Mouse (Mus musculus) testis, adult 2 months (tissue): ENCODE results near the gene Nars2. TPM values are rescaled to one million over a fixed set of nuclear protein-coding genes. Genes with fewer than 3 reads are reported as not detected.

Experiments used
- H3K27ac ChIP-seq: fragments of 200-500 bp; 2 replicates; pipeline ENCODE4 v1.5.1; 2012; ENCODE audit warnings: low read depth, low read length; ENCODE audit not compliant: control insufficient read depth, insufficient read depth
- H3K27me3 ChIP-seq: fragments of 200-500 bp; 2 replicates; pipeline ENCODE4 v1.6.1; 2012; ENCODE audit warnings: mild to moderate bottlenecking, low read length, moderate library complexity; ENCODE audit not compliant: control insufficient read depth, insufficient read depth
- H3K36me3 ChIP-seq: fragments of 200-500 bp; 2 replicates; pipeline ENCODE4 v1.6.1; 2012; ENCODE audit warnings: mild to moderate bottlenecking, low read length; ENCODE audit not compliant: control insufficient read depth, insufficient read depth
- H3K4me1 ChIP-seq: fragments of 200-500 bp; 2 replicates; pipeline ENCODE4 v1.6.1; 2012; ENCODE audit warnings: low read length; ENCODE audit not compliant: control insufficient read depth, insufficient read depth
- H3K4me3 ChIP-seq: fragments of 200-500 bp; 2 replicates; pipeline ENCODE4 v1.5.1; 2012; ENCODE audit warnings: low read depth, mild to moderate bottlenecking, low read length, moderate library complexity, mixed read lengths; ENCODE audit not compliant: control insufficient read depth
- CTCF ChIP-seq: fragments of 200-500 bp; IDR thresholded peaks from 2 replicates; pipeline ENCODE4 v1.5.1; 2012; ENCODE audit warnings: low read depth, mild to moderate bottlenecking, inconsistent platforms, low read length, moderate library complexity; ENCODE audit not compliant: control insufficient read depth, insufficient read depth, insufficient replicate concordance
- POLR2A ChIP-seq: fragments of 200-500 bp; IDR thresholded peaks from 2 replicates; pipeline ENCODE4 v1.6.1; 2012; ENCODE audit warnings: low read depth, mild to moderate bottlenecking, inconsistent platforms, low read length, moderate library complexity; ENCODE audit not compliant: control insufficient read depth
- polyA plus RNA-seq: library from polyadenylated mRNA; depleted of rRNA; stranded (reverse); fragments of >200 nt; gene quantifications from 2 replicates; pipeline ENCODE4 v1.2.3, GENCODE M21; 2012

Gene Nars2
- polyA plus RNA-seq, 1 experiment, result 4.5 TPM

DNA sequence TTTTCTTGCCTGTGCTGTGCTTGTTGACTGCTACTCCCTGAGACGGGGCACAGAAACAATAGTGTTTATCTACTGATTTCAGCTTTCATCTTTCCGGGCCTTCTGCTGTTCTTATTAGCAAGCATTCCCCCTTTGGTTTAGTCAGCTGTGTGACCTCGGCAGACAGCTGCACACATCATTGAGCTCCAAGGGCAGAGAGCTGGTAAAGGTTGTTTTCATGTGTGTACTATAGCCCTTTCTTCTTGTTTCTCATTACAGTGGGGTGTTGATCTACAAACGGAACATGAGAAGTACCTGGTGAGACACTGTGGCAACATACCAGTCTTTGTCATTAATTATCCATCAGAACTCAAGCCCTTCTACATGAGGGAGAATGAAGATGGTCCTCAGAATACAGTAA is 88.3 kb downstream of the Nars2 start:
- peaks cover 3% of the 10 kb centered on the region; the same call in 1 of the 2 replicates for H3K4me1 ChIP-seq

DNA sequence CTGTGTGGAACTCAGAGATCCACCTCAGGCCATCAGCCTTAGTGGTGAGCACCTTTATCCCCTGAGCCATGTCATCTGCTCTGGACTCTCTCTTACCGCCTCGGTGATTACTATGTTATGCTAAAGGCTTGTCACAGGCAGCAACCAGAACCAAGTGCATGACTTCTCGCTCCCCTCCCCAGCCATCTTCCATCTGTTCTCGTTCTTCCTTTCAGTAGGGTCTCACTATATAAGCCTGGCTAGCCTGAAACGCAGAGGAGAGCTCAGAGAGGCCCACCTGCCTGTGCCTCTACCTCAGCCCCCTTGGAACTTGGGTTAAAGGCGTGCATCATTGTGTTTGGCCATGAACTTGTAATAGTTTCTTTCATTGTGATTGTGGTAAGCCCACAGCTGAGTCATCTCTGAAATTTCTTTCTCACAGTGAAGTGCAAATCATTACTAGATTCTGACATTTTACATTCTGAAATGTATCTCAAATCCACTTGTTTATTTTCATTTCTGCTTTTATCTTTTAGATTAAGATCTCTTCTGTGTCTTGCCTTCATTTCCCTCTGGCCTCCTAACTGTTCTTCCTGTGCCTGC is 90.7 kb downstream of the Nars2 start:
- H3K4me1 ChIP-seq, result peaks cover 3% of the 10 kb centered on the region; the same call in 1 of the 2 replicates
- H3K27ac ChIP-seq, result no peak overlapping the region
- H3K4me3 ChIP-seq, result no peak overlapping the region
- no peaks in the 10 kb centered on the region for H3K36me3 ChIP-seq
- H3K27me3 ChIP-seq, result no peaks in the 10 kb centered on the region
- TF ChIP-seq CTCF, result no peak
- TF ChIP-seq POLR2A, result no peak

More for the DNA sequence above, 88.3 kb downstream of the Nars2 start:
- TF ChIP-seq POLR2A, result no peak
- no peak for TF ChIP-seq CTCF
- H3K36me3 ChIP-seq, result no peaks in the 10 kb centered on the region
- no peak overlapping the region for H3K27ac ChIP-seq
- H3K4me3 ChIP-seq, result no peak overlapping the region
- H3K27me3 ChIP-seq, result no peaks in the 10 kb centered on the region

DNA sequence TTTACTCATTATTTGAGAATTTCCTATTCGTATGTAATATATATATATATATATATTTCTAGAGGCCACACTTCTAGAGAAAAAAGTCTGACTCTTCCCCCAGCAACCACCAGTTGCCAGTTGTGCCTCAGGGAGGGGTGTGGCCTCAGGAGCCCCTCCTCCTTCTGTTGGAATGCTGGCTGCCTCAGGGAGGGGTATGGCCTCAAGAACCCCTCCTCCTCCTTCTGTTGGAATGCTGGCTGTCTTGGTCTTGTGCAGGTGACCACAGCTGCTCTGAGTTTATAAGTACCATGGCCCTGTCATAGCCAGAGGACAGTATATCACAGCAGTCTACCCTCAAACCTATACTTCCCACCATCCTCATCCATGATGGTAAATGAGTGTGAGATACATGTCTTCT is 91.7 kb downstream of the Nars2 start:
- Histone ChIP-seq H3K27me3 (no peaks in the 10 kb centered on the region), H3K27ac (no peak overlapping the region; the same call in 1 of the 2 replicates), H3K4me1 (peaks cover 3% of the 10 kb centered on the region; the same call in 1 of the 2 replicates), H3K36me3 (no peaks in the 10 kb centered on the region), H3K4me3 (no peak overlapping the region)
- TF ChIP-seq CTCF (no peak), POLR2A (no peak)

DNA sequence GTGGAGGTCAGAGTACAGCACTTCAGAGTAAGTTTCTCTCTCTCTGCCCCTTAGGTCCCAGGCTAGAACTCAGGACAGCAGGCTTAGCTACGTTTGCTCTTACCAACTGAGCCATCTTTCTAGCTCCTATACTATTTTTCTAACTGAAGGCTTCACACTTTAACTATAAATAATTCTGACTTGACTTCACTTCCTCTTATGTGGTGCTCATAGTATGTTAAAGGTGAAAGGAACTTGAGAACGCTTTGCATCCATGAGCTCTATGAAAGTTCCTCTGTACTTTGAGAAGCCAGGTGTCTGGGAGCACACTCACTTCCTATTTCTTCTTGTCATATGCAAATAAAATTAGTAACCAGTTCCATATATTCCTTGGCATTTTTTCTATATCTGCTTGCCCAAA is 109.7 kb downstream of the Nars2 start:
- Histone ChIP-seq H3K4me3 (no peak overlapping the region), H3K4me1 (no peaks in the 10 kb centered on the region), H3K36me3 (no peaks in the 10 kb centered on the region), H3K27ac (no peak overlapping the region), H3K27me3 (no peaks in the 10 kb centered on the region)
- TF ChIP-seq CTCF, result no peak
- TF ChIP-seq POLR2A, result no peak

DNA sequence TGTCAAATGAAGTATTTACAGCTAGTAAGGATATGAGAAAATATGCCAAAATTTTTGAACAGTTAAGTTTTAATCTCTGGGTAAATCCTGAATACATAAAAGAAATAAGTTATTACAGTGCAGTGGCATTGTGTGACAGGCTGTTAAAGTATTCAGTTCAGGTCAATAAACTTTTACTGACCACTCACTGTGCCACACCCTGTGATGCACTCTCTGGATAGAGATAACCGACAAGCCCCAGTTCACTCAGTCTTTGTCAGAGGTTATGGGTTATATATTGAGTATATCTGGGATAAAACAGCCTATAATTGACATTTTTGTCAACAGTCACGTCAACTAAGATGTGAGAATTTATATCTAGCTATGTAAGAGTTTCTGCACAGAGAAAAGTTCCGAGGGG is 120.2 kb downstream of the Nars2 start:
- TF ChIP-seq POLR2A (no peak), CTCF (no peak)
- Histone ChIP-seq H3K4me1 (no peaks in the 10 kb centered on the region; the same call in 1 of the 2 replicates), H3K36me3 (no peaks in the 10 kb centered on the region), H3K27ac (no peak overlapping the region), H3K27me3 (no peaks in the 10 kb centered on the region), H3K4me3 (no peak overlapping the region)

DNA sequence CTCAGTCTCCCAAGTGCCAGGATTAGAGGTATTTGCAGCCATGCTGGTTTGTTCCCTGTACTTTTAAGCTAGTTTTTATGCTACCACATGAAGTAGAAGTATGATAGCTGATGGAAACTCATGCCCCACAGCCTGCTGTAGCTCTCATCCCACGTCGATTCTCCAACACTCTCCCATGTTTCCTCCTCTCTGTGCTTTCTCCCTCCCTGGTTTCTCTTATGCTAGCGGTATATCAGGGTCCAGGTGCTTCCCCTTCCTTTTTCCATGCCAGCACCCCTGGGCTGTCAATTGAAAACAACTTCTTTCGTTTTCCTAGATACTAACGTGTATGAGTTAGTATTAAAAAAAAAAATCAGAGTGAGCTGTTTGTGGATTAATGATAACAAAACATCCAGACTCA is 120.8 kb downstream of the Nars2 start:
- Histone ChIP-seq H3K4me1 (no peaks in the 10 kb centered on the region; the same call in 1 of the 2 replicates), H3K27ac (no peak overlapping the region), H3K36me3 (no peaks in the 10 kb centered on the region), H3K4me3 (no peak overlapping the region), H3K27me3 (no peaks in the 10 kb centered on the region)
- TF ChIP-seq CTCF (no peak), POLR2A (no peak)

DNA sequence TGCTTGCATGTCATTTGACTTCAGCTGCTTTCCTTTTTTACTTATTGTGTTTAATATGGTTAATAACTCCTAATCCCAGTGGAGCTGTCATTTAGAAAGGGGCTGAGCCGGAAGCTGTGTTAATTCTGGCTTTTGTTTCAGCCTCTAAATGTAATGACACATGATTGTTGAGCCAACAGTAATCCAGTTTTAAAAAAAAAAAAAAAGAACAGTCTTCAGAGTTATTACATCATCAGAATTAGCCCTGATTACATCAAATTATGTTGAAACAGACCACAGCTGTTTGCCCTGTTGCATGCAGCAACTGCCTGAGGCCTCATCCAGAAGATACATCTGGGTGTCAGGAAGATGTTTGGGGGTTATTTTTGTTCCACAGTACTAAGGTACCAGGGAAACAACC is 123.7 kb downstream of the Nars2 start:
- no peak overlapping the region for H3K27ac ChIP-seq
- no peaks in the 10 kb centered on the region for H3K27me3 ChIP-seq
- peaks cover 3% of the 10 kb centered on the region; the same call in 1 of the 2 replicates for H3K4me1 ChIP-seq
- H3K4me3 ChIP-seq, result no peak overlapping the region
- TF ChIP-seq CTCF (no peak), POLR2A (no peak)
- H3K36me3 ChIP-seq, result no peaks in the 10 kb centered on the region

DNA sequence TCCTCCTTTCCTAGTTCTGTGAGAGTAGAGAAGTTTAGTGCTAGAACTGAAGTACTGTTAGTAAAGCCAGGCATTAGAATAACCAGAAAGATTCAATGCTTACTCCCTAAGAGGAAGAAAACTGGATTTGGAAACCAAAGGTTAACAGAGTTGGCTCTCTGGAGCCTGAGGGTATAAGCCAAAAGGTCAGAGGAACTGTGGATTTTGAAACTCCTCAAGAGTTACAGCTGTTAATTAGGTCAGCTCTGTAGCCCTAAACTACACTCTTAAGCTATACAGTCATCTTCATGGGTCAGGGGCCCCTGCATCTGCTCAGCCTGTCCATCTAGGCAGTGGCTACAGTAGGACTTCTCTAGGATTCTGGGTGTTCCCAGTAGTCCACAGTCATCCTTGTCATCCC is 125.7 kb downstream of the Nars2 start:
- H3K4me1 ChIP-seq, result peaks cover 3% of the 10 kb centered on the region; the same call in 1 of the 2 replicates
- no peaks in the 10 kb centered on the region for H3K27me3 ChIP-seq
- no peak overlapping the region for H3K27ac ChIP-seq
- TF ChIP-seq CTCF, result no peak
- no peak for TF ChIP-seq POLR2A
- no peaks in the 10 kb centered on the region for H3K36me3 ChIP-seq
- no peak overlapping the region for H3K4me3 ChIP-seq
